Comparison of ENCODE assay signal across 8 mouse cellular contexts in genomic region chr2:12389028-12389427, GRCm38 (mm10). TPM values are rescaled to one million over a fixed set of nuclear protein-coding genes. Genes with fewer than 3 reads are reported as not detected.
DNase-seq lines count a peak whose midpoint lies in the region; ATAC-seq and TF ChIP-seq lines count a peak whose summit lies in the region.

No protein-coding gene starts in this region.

- no peaks in the 10 kb centered on the region for H3K9me3 ChIP-seq in intestine, embryonic 15.5 days

- H3K4me1 ChIP-seq in testis, adult 2 months (ENCODE audit: control insufficient read depth, insufficient read depth, low read length) = no peaks in the 10 kb centered on the region
- no peaks in the 10 kb centered on the region for H3K4me1 ChIP-seq in intestine, embryonic 15.5 days (replicated peaks)
- H3K4me1 ChIP-seq in lung, adult 2 months (ENCODE audit: control insufficient read depth, insufficient read depth, low read length) = no peaks in the 10 kb centered on the region

- TF ChIP-seq POLR2A in testis, adult 2 months (IDR thresholded peaks at IDR 0.05; ENCODE audit: control insufficient read depth, low read depth, low read length) = no peak
- TF ChIP-seq POLR2A in lung, adult 2 months (IDR thresholded peaks at IDR 0.05; ENCODE audit: borderline replicate concordance, extremely low read depth, low read depth, low read length) = no peak

- H3K4me2 ChIP-seq in intestine, embryonic 15.5 days (replicated peaks) = no peak overlapping the region

- H3K27ac ChIP-seq in testis, adult 2 months (ENCODE audit: control insufficient read depth, insufficient read depth, low read depth, low read length) = no peak overlapping the region
- H3K27ac ChIP-seq in intestine, embryonic 15.5 days = no peak overlapping the region

- TF ChIP-seq CTCF in testis, adult 2 months (IDR thresholded peaks at IDR 0.05; ENCODE audit: control insufficient read depth, insufficient read depth, insufficient replicate concordance, low read depth, low read length) = peak; percentile 5; the same call in 1 of the 2 replicates
- TF ChIP-seq CTCF in lung, adult 2 months (IDR thresholded peaks at IDR 0.05; ENCODE audit: insufficient read depth, low read length) = peak; percentile 58; the same call in 1 of the 2 replicates

- H3K27me3 ChIP-seq in testis, adult 2 months (ENCODE audit: control insufficient read depth, insufficient read depth, low read length) = no peaks in the 10 kb centered on the region
- no peaks in the 10 kb centered on the region for H3K27me3 ChIP-seq in intestine, embryonic 15.5 days (replicated peaks)
- no peaks in the 10 kb centered on the region for H3K27me3 ChIP-seq in splenic B cell, adult 2 months (ENCODE audit: control insufficient read depth, insufficient read depth, low read length, poor library complexity, severe bottlenecking)

- no peak overlapping the region for H3K4me3 ChIP-seq in testis, adult 2 months (ENCODE audit: control insufficient read depth, low read depth, low read length)
- H3K4me3 ChIP-seq in intestine, embryonic 15.5 days (replicated peaks) = no peak overlapping the region
- no peak overlapping the region for H3K4me3 ChIP-seq in lung, adult 2 months (replicated peaks; ENCODE audit: extremely low read depth, low read depth, low read length)

- peak; percentile 11 to 12 for DNase-seq in cerebellum, adult 18-20 months
- DNase-seq in cerebellum, adult 11-12 months = no peak
- DNase-seq in testis, postnatal 14 days (ENCODE audit: low spot score) = no peak
- DNase-seq in fibroblast of lung, adult 2 months (ENCODE audit: low read depth) = peak; percentile 44
- DNase-seq in lung, adult 2 months = no peak
- DNase-seq in splenic B cell, adult 2 months (ENCODE audit: low read depth, low spot score) = peak; percentile 66

- H3K9ac ChIP-seq in intestine, embryonic 15.5 days = no peak overlapping the region

- H3K36me3 ChIP-seq in testis, adult 2 months (ENCODE audit: control insufficient read depth, insufficient read depth, low read length) = peaks cover 1% of the 10 kb centered on the region; the same call in 1 of the 2 replicates
- no peaks in the 10 kb centered on the region for H3K36me3 ChIP-seq in intestine, embryonic 15.5 days
- peaks cover 2% of the 10 kb centered on the region; the same call in 1 of the 2 replicates for H3K36me3 ChIP-seq in splenic B cell, adult 2 months (ENCODE audit: control insufficient read depth, insufficient read depth, low read length, poor library complexity, severe bottlenecking)

- WGBS in intestine, embryonic 15.5 days = 51% methylated on average over 1 of the region's 1 CpGs
- 50% methylated on average over 1 of the region's 1 CpGs for WGBS in lung, adult 2 months

- ATAC-seq in intestine, embryonic 15.5 days = peak; percentile 74; the same call in 1 of the 2 replicates

RNA-seq across cellular contexts. Expression of gene Mindy3, which starts 30.2 kb away (rescaled TPM):
- polyA plus RNA-seq in testis, adult 2 months (2012; rRNA removed) = 29.0 and 30.1 TPM in 2 replicates
- 20.7 and 25.0 TPM in 2 replicates for polyA plus RNA-seq in intestine, embryonic 15.5 days (2015; fragmentation: Nextera tagmentation; extraction: Ambion mirVana)
- polyA plus RNA-seq in lung, adult 2 months (2012; rRNA removed) = 69.2 and 85.3 TPM in 2 replicates

Comparison
In these comparisons a context has a peak if more than half of its experiments do, and no peak if none do; other contexts are left out.
1. DNase-seq: peak in cerebellum, adult 18-20 months (2 of 2), fibroblast of lung, adult 2 months (single experiment) and splenic B cell, adult 2 months (single experiment); none in cerebellum, adult 11-12 months (single experiment), testis, postnatal 14 days (single experiment) and lung, adult 2 months (single experiment).